Mouse (Mus musculus) liver, embryonic 13.5 days (tissue): ENCODE measurements around the gene Resp18. TPM values are rescaled to one million over a fixed set of nuclear protein-coding genes. Genes with fewer than 3 reads are reported as not detected.

Experiments used
- ATAC-seq: fragments of 200-750 bp; cut with Nextera tagmentation; 2 replicates; pipeline ENCODE4 v1.8.0; 2017; ENCODE audit warnings: low read depth, mild to moderate bottlenecking, moderate number of reproducible peaks, moderate library complexity
- DNase-seq: peaks from one replicate; pipeline ENCODE4 v3.0.0; 2022
- H3K27ac ChIP-seq: fragments of 300-500 bp; sonication (generic); 2 replicates; pipeline ENCODE4 v1.5.1; 2015; ENCODE audit warnings: moderate library complexity, mild to moderate bottlenecking, inconsistent platforms
- H3K27me3 ChIP-seq: fragments of 300-500 bp; sonication (generic); 2 replicates; pipeline ENCODE4 v1.6.1; 2015; ENCODE audit warnings: mild to moderate bottlenecking, inconsistent platforms
- H3K36me3 ChIP-seq: fragments of 300-500 bp; sonication (generic); 2 replicates; pipeline ENCODE4 v1.6.1; 2015; ENCODE audit warnings: mild to moderate bottlenecking, inconsistent platforms
- H3K4me1 ChIP-seq: fragments of 300-500 bp; sonication (generic); replicated peaks from 2 replicates; pipeline ENCODE4 v1.6.1; 2015; ENCODE audit warnings: inconsistent platforms
- H3K4me2 ChIP-seq: fragments of 300-500 bp; sonication (generic); 2 replicates; pipeline ENCODE4 v1.6.1; 2015; ENCODE audit warnings: inconsistent platforms, mild to moderate bottlenecking, moderate library complexity
- H3K4me3 ChIP-seq: fragments of 300-500 bp; sonication (generic); replicated peaks from 2 replicates; pipeline ENCODE4 v1.5.1; 2015; ENCODE audit warnings: mild to moderate bottlenecking, inconsistent platforms
- H3K9ac ChIP-seq: fragments of 300-500 bp; sonication (generic); 2 replicates; pipeline ENCODE4 v1.6.1; 2015; ENCODE audit warnings: mild to moderate bottlenecking, inconsistent platforms
- H3K9me3 ChIP-seq: fragments of 300-500 bp; sonication (generic); replicated peaks from 2 replicates; pipeline ENCODE4 v1.6.1; 2016; ENCODE audit warnings: inconsistent platforms
- WGBS: fragments of 180-500 bp; shearing (Covaris S2); methylation state at CpG from one replicate; pipeline ENCODE4 v1.1.7; 2015; ENCODE audit not compliant: insufficient replicate concordance; 5-methylcytosine and 5-hydroxymethylcytosine counted together
- polyA plus RNA-seq: library from polyadenylated mRNA; unstranded; fragments of >200 nt; fragmentation: Nextera tagmentation; extraction: Ambion mirVana; gene quantifications from 2 replicates; pipeline ENCODE4 v1.2.1, GENCODE M21; 2015

The Resp18 gene
- polyA plus RNA-seq, 1 experiment from 2014 or later = not detected

DNA sequence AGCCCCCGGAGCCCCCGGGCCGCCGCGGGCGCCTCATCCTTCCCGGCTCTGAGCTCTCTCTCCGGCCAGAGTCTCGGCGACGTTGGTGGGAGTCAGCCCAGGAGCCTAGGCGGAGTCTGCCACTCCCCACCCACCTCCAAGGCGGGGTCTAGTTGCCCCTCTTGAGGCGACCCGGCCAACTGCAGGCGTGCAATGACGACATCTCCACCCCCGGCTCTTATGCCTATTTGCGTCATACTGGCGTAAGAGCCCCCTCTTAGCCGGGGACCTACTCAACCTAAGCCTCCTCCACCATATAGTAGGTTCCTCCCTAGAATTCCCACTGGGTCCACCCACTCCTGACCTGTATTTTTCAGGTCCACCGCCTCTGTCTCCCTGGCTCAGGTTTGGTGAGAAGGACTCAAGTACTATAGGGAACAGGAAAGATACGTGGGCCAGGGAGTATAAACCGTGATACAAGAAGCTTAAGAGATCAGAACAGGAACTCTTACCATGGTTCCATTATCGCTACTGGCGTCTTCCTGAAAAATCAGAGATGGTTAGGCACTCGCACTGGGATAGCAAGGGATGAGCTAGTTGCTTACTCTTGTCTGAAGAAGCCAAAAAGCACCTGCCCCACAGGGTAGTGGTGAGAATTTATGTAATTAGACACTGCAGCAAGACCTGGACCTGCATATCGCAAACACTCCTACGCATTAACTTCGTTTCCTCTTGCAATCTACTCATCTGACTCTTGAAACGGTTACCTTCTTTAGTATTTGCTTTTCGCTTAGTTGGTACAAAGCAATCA, 13.9 kb downstream of the Resp18 start, which contains the start of gene Ptprn:
Gene Ptprn (minus strand): TSS at position 412 of the 790 bp plus-strand sequence.
- Histone ChIP-seq H3K4me3 (0 out of 2 replicates have a peak within 1 kb of the TSS, but pooled peaks have one; percentile 1), H3K27me3 (peaks cover 72% of the 10 kb centered on the region), H3K9me3 (no peaks in the 10 kb centered on the region), H3K27ac (no peak within 1 kb of the TSS), H3K36me3 (no peaks in the 10 kb centered on the region), H3K4me2 (0 out of 2 replicates have a peak within 1 kb of the TSS, but pooled peaks have one; percentile 6), H3K4me1 (peaks cover 3% of the 10 kb centered on the region; the same call in 1 of the 2 replicates), H3K9ac (no peak within 1 kb of the TSS)
- ATAC-seq (no peak), DNase-seq (no peak)
- WGBS = 10% methylated on average over 32 of the region's 32 CpGs

DNA sequence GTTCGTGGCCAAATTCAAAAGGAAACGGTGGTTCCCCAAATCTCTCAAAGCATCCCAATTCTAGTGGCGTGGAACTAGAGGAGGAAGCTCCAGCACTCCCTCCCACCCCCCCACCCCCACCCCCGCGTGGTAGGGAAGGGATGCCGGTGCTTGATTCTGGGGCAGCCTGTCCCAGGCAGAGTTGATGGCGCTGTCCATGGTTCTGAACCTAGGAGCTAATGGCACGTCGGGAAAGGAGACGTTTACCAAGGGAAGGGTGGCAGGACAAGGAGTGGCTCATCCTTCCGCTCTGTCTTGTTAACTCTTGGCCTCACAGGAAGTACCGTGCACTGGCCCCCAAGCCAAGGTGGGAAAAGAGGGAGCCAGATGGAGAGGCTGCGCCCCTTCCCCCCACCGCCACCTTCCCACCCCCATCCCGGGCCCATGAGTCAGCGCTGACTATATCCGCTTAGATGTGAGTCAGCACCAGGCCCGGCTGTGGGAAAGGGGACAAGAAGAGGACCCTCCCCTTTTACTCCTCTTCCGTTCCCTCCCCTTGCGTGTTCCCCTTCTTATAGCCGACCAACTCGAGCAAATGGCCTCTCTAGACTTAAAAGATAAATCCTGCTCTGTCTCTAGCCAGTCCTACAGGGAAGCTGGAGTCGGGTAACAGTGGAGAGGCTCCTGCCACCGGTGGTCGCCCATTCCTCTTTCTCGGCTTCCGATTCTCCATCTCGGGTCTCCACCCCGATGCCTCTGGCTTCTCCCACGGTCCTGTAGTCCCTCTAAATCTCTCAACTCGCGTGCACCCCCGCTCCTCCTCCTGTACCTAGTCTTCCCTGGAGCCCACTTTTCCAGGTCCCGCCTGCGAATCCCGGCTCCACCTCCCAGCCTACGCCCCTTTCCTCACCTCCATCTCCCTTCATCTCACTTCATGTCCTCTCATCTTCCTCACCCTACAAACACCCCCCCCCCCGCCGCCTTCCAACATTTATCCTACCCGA, 15.0 kb downstream of the Resp18 start:
- Histone ChIP-seq H3K9ac (no peak overlapping the region), H3K4me3 (0 out of 2 replicates have a peak overlapping the region, but pooled peaks have one; percentile 1), H3K9me3 (no peaks in the 10 kb centered on the region), H3K4me2 (0 out of 2 replicates have a peak overlapping the region, but pooled peaks have one; percentile 6), H3K27ac (no peak overlapping the region), H3K36me3 (no peaks in the 10 kb centered on the region), H3K27me3 (peaks cover 65% of the 10 kb centered on the region), H3K4me1 (peaks cover 3% of the 10 kb centered on the region; the same call in 1 of the 2 replicates)
- DNase-seq (peak; percentile 55), ATAC-seq (no peak)
- WGBS = 3% methylated on average over 40 of the region's 40 CpGs

DNA sequence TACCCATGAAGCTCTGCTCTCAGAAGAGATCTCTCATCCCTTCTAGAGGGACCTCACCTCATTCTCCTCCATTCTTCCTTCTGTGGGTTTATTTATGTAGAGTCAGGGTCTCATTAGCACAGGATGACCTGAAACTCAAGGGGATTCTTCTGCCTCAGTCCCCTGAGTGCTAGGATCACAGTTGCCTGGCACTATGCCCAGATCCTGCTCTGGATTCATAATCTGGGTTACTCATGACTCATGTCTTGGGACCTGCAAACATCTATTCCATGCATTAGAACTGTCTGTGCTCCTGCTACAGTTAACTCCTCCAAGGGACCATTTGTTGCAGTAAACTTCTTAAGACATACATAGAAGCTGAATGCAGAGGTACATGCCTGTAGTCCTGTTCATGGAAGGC, 16.9 kb downstream of the Resp18 start:
- ATAC-seq = no peak
- Histone ChIP-seq H3K9ac (no peak overlapping the region), H3K27ac (no peak overlapping the region), H3K4me2 (no peak overlapping the region), H3K9me3 (no peaks in the 10 kb centered on the region), H3K4me3 (no peak overlapping the region), H3K36me3 (no peaks in the 10 kb centered on the region), H3K27me3 (peaks cover 59% of the 10 kb centered on the region), H3K4me1 (peaks cover 3% of the 10 kb centered on the region; the same call in 1 of the 2 replicates)
- no peak for DNase-seq

DNA sequence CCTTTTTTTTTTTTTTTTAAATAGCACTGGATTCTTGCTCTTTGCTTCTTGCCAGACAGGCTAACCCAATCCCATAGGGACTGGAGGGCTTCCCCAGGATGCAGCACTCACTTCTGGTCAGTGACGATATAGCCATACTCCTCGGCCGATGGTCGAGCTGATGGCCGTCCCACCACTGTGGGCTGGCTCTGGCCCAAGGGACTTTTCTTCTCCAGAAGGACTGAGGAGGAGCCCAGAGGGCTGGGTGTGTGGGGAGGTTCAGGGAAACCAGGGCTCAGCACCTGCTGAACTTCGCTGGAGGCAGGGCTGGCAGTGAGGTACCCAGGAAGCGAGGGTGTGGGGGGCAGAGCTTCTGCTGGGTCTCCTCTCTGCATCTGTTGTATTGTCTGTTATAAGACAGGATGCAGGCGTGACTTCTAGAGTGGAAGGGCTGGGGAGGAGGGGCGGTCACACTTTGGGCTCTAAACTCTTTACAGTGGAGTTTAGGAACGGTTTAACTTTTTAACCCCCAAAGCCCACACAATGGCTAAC, 22.6 kb downstream of the Resp18 start:
- Histone ChIP-seq H3K36me3 (no peaks in the 10 kb centered on the region), H3K4me1 (peaks cover 16% of the 10 kb centered on the region), H3K4me3 (no peak overlapping the region), H3K27me3 (peaks cover 12% of the 10 kb centered on the region), H3K9ac (no peak overlapping the region), H3K27ac (no peak overlapping the region), H3K4me2 (no peak overlapping the region), H3K9me3 (no peaks in the 10 kb centered on the region)
- WGBS = 54% methylated on average over 10 of the region's 10 CpGs
- DNase-seq (no peak), ATAC-seq (no peak)

DNA sequence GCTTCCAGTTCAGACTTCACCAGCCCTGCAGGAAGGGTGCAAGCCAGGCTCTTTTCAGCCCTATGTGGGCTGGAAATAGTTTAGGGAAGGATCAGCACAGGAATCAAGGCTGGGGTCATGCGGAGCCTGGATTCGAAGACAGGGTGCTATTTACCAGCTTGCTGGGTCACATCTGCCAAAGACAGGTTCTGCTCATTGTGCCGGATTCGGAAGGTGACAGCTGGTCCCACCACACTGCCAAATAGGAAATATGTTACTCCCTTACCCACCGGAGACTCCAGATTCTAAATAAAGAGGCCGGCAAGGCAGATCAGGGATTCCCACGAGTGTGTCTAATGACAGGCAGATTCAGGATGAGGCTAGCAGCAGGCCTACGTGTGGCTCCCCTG, 23.6 kb downstream of the Resp18 start:
- Histone ChIP-seq H3K36me3 (no peaks in the 10 kb centered on the region), H3K27ac (no peak overlapping the region), H3K4me3 (no peak overlapping the region), H3K27me3 (peaks cover 9% of the 10 kb centered on the region), H3K9ac (no peak overlapping the region), H3K9me3 (no peaks in the 10 kb centered on the region), H3K4me1 (peaks cover 20% of the 10 kb centered on the region), H3K4me2 (no peak overlapping the region)
- ATAC-seq (no peak), DNase-seq (no peak)
- 59% methylated on average over 8 of the region's 8 CpGs for WGBS

DNA sequence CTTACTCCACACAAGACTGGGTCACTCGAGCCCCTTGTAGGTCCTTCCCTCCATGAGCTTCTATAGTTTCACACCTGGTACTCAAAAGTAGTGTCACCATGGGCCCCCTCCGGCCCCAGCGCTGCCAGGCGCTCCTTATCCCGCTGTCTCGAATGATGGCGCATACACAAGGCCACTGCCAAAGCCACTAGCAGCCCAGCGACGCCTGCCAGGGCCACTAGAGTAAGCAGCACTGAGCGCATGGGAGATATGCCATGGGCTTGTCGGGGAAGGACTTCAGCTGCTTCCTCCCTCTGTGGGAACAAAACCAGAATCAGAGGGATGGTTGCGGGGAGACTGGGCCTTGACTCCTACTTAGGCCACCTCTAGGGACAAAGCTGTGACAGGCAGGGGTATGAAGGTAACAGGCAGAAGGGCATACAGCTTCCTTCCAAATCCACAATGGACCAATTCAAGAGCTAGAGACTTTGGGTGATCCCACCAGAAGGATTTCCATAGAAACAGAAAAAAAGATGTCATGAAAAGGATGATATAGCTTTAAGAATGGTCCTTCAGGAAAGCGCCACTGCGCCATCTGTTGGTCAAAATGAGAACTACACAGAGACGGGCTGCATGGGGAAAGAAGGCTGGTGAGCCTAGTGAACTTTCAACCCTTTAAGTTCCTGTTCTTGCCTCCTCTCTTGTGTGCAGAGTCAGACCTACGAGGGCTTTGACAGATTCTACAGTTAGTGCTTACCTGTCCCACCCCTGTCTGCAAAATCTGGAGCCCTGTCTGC, 24.2 kb downstream of the Resp18 start:
- no peak overlapping the region for H3K4me2 ChIP-seq
- peak; percentile 65 for DNase-seq
- H3K36me3 ChIP-seq = no peaks in the 10 kb centered on the region
- no peak overlapping the region for H3K4me3 ChIP-seq
- H3K9ac ChIP-seq = no peak overlapping the region
- H3K27me3 ChIP-seq = peaks cover 9% of the 10 kb centered on the region
- no peaks in the 10 kb centered on the region for H3K9me3 ChIP-seq
- ATAC-seq = no peak
- peaks cover 26% of the 10 kb centered on the region for H3K4me1 ChIP-seq
- no peak overlapping the region for H3K27ac ChIP-seq
- WGBS = 56% methylated on average over 16 of the region's 16 CpGs

DNA sequence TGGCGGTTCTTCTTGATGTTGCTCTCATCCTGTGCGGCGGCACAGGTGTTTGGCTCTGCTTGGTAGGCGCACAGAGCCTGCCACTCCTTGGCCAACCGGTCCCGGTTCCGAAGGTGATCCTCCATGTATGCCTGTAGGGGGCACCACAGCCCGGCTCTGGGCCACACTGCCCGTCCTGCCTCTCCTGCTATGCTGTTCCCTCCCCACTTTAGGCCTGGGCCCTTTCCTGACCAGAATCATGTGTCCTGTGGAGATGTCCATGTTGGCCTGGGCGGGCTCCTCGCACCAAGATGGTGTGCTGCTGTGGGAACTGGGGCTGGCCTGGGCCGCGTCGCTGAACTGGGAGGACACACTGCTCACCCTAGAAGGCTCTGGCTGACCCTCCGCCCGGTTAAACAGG, 25.2 kb downstream of the Resp18 start:
- Histone ChIP-seq H3K27me3 (peaks cover 9% of the 10 kb centered on the region), H3K4me1 (peaks cover 33% of the 10 kb centered on the region), H3K4me3 (no peak overlapping the region), H3K9ac (no peak overlapping the region), H3K36me3 (no peaks in the 10 kb centered on the region), H3K9me3 (no peaks in the 10 kb centered on the region), H3K27ac (no peak overlapping the region), H3K4me2 (no peak overlapping the region)
- 70% methylated on average over 16 of the region's 16 CpGs for WGBS
- ATAC-seq = no peak
- DNase-seq = no peak

DNA sequence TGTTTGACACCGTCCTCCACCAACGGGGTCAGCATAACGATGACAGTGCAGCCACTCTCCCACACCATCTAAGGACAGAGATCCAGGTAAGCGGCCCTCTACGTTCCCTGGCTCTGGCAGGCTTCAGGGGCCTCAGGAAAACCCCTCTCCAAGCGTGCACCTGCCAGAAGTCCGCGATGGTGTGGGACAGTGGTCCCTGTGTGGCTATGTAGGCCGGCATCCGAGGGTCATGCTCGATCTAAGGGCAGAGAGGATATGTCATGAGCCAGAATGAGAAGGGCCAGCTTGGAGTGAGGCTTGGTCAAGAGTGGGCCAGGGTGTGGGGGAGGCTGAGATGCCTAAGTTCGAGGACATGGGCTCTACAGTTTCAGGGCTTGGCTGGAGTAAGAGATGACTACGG, 25.9 kb downstream of the Resp18 start:
- Histone ChIP-seq H3K9me3 (no peaks in the 10 kb centered on the region), H3K27me3 (peaks cover 9% of the 10 kb centered on the region), H3K4me2 (no peak overlapping the region), H3K36me3 (no peaks in the 10 kb centered on the region), H3K4me1 (peaks cover 38% of the 10 kb centered on the region), H3K9ac (no peak overlapping the region), H3K27ac (no peak overlapping the region), H3K4me3 (no peak overlapping the region)
- ATAC-seq = no peak
- no peak for DNase-seq
- WGBS = 67% methylated on average over 13 of the region's 13 CpGs

DNA sequence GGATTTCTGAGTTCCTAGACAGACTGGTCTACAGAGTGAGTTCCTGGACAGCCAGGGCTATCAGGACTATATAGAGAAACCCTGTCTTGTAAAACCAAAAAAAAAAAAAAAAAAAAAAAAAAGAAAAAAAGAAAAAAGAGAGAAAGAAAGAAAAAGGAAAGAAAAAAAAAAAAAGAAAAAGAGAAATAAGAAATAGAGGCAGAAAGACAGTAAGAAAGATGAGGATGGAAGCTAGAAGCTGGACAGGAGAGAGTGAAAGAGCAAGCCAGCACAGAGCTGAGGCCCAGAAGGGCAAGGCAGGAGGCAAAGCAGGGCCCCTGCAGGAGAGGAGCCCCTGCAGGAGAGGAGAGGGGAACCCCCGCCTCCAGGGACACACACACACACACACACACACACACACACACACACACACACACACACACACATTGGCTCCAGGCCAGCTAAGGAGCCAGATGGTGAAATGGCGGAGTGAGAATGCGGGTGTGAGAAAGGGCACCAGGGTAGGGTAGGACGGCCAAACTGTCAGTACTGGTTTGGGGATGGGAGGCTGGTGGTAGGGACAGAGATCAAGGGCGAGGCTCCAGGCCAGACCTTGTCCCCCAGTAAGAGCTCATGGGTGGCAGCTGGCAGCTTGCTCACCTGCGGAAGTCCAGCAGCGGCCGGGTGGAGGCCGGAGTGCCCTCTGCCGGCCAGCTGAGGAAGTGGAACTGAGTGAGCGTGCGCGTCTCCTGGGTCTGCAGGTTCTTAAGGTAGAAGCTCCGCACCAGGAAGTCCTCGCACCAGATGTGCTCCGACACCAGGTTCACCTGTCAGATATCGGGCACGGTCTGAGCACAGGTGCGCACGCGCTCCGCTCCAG, 26.9 kb downstream of the Resp18 start:
- peak overlapping the region; percentile 52 for H3K4me2 ChIP-seq
- peak; percentile 55 for ATAC-seq
- peak; percentile 76 for DNase-seq
- WGBS = 7% methylated on average over 21 of the region's 22 CpGs
- H3K36me3 ChIP-seq = no peaks in the 10 kb centered on the region
- peak overlapping the region; percentile 12; the same call in 1 of the 2 replicates for H3K4me3 ChIP-seq
- H3K9me3 ChIP-seq = no peaks in the 10 kb centered on the region
- peaks cover 38% of the 10 kb centered on the region for H3K4me1 ChIP-seq
- H3K27ac ChIP-seq = peak overlapping the region; percentile 58
- H3K27me3 ChIP-seq = peaks cover 4% of the 10 kb centered on the region
- H3K9ac ChIP-seq = peak overlapping the region; percentile 47

DNA sequence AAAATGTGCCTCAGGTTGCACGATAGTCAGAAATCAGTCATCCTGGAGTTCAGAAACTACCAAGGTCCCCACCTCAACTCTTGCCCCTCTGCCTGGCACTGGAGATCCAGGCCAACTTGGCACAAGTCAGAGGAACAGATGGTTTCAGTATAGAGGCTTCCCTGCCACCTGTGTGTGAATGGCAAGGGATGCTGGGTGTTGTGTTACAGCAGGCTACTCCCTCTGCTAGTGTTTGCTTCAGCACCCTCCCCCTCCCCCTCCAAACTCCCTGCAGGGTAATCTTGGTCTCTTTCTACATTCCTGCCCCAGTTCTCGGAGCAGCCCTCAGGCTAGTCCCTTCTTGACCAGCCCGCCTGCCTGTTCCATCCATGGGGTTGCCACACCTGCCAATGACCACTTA, 27.7 kb downstream of the Resp18 start:
- Histone ChIP-seq H3K9me3 (no peaks in the 10 kb centered on the region), H3K4me3 (no peak overlapping the region), H3K27me3 (peaks cover 4% of the 10 kb centered on the region), H3K27ac (peak overlapping the region; percentile 30; the same call in 1 of the 2 replicates), H3K4me2 (no peak overlapping the region), H3K9ac (no peak overlapping the region), H3K36me3 (no peaks in the 10 kb centered on the region), H3K4me1 (peaks cover 38% of the 10 kb centered on the region)
- no peak for ATAC-seq
- no peak for DNase-seq
- 80% methylated on average over 3 of the region's 3 CpGs for WGBS
